Mouse (Mus musculus) lung, postnatal 14 days (tissue): ENCODE results near the gene Tdo2.

ENCODE experiments used
- DNase-seq: peaks from one replicate; pipeline ENCODE4 v3.0.0; 2021

The Tdo2 gene

GRCm38 (mm10) chr3:81942341-81942740 is 33.7 kb downstream of the Tdo2 start:
- DNase-seq, result no peak

GRCm38 (mm10) chr3:81938924-81939323 is 37.1 kb downstream of the Tdo2 start:
- DNase-seq, result peak; percentile 19

- DNase-seq, result no peak
Measured at GRCm38 (mm10) chr3:81933348-81933747, 42.7 kb downstream of the Tdo2 start.

- peak; percentile 92 for DNase-seq
Measured at GRCm38 (mm10) chr3:81932141-81933101, 43.6 kb downstream of the Tdo2 start, which contains the start of gene Ctso. TSS of gene Ctso (plus strand) at chr3:81932601.

GRCm38 (mm10) chr3:81931695-81932094 is 44.3 kb downstream of the Tdo2 start:
- no peak for DNase-seq

GRCm38 (mm10) chr3:81929073-81929472 is 46.9 kb downstream of the Tdo2 start:
- DNase-seq, result no peak

GRCm38 (mm10) chr3:81926764-81927325 is 49.2 kb downstream of the Tdo2 start:
- no peak for DNase-seq

- no peak for DNase-seq
Measured at GRCm38 (mm10) chr3:81925856-81926255, 50.1 kb downstream of the Tdo2 start.

- DNase-seq, result peak; percentile 51
Measured at GRCm38 (mm10) chr3:81924931-81925330, 51.1 kb downstream of the Tdo2 start.

GRCm38 (mm10) chr3:81922910-81923309 is 53.1 kb downstream of the Tdo2 start:
- no peak for DNase-seq

- no peak for DNase-seq
Measured at GRCm38 (mm10) chr3:81919681-81920080, 56.3 kb downstream of the Tdo2 start.

- DNase-seq, result no peak
Measured at GRCm38 (mm10) chr3:81918215-81918614, 57.8 kb downstream of the Tdo2 start.

- DNase-seq, result no peak
Measured at GRCm38 (mm10) chr3:81917354-81917935, 58.6 kb downstream of the Tdo2 start.

GRCm38 (mm10) chr3:81916030-81916686 is 59.8 kb downstream of the Tdo2 start:
- no peak for DNase-seq

GRCm38 (mm10) chr3:81910286-81911036 is 65.5 kb downstream of the Tdo2 start:
- no peak for DNase-seq
